Mouse (Mus musculus) cerebellum, adult 9-10 months (tissue): ENCODE measurements around the gene Olfr1411.
A peak's percentile ranks its signal among the peaks of the same experiment; 100 is the strongest.

ENCODE experiments used
- DNase-seq: peaks from one replicate; pipeline ENCODE4 v3.0.0; 2022

The Olfr1411 gene

DNA sequence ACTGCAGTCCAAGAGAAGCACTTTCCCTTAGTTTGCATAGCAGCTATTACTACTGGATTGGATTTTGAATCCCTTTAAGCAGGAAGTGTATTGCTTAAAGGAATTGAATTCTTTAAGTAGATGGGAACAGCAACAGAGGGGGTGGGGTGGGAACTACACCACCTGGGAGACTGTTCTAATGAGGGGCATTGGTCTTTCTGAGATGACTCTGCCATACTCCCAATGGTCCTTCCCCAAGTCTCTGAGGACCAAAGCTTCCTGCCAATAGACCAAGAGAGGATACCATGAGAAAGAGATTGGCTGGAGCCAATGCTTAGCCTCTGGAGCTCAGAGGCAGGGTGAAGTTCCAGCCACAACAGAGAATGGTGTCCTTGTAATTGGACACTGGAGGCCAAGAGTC is at the start of gene Olfr1411:
TSS of gene Olfr1411 (plus strand) at position 301 of the 400 bp plus-strand sequence.
- no peak for DNase-seq

GRCm38 (mm10) chr1:92545929-92546328 is 48.3 kb upstream of the Olfr1411 start:
- no peak for DNase-seq

- no peak for DNase-seq
Observed at GRCm38 (mm10) chr1:92571022-92571421, 23.2 kb upstream of the Olfr1411 start, which contains the start of gene Olfr1413. TSS of gene Olfr1413 (plus strand) at chr1:92571322.

DNA sequence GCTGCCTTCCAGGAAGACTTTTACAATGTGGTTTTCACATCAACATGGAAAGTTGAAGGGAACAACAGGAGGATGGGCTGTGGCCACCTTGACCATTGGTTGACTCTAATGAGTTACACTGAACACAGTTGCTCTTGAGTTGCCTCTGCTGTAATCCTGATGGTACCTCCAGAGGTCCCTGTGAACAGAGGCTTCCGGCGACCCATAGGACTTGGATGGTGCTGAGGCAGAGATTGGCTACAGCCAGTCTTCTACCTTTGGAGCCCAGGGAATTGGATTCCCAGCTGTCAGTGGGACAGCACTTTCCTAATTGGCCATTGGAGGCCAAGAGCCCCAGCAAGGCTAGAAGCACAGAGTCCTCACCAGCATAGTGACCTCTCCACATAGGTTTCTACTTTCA is 8.7 kb upstream of the Olfr1411 start, which contains the start of gene Olfr1412:
TSS of gene Olfr1412 (plus strand) at position 301 of the 400 bp plus-strand sequence.
- no peak for DNase-seq

GRCm38 (mm10) chr1:92596019-92596418 is 1.8 kb downstream of the Olfr1411 start:
- DNase-seq, result no peak

- DNase-seq, result no peak
Observed at GRCm38 (mm10) chr1:92605482-92605881, 11.3 kb downstream of the Olfr1411 start, which contains the start of gene Olfr1410. TSS of gene Olfr1410 (plus strand) at chr1:92605782.

DNA sequence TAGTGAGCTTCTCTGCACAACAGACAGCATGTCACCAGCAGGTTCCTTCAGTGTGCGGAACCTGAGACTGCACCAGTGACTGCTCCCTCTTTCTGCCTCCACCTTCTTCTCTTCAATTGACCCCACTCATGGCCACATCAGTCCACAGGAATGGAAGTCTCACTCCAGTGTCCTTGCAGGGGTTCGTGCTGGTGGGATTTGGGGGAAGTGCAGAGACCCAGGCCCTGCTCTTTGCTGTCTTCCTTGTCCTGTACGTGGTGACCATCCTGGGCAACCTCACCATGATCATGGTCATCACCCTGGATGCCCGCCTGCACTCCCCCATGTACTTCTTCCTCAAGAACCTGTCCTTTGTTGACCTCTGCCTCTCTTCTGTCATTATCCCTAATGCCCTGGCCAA is 13.5 kb downstream of the Olfr1411 start:
- DNase-seq, result no peak

- peak; percentile 73 for DNase-seq
Observed at GRCm38 (mm10) chr1:92611008-92611407, 16.8 kb downstream of the Olfr1411 start.

- DNase-seq, result no peak
Observed at GRCm38 (mm10) chr1:92613175-92613574, 19.0 kb downstream of the Olfr1411 start.

- peak; percentile 30 for DNase-seq
Observed at GRCm38 (mm10) chr1:92614516-92614915, 20.3 kb downstream of the Olfr1411 start.

DNA sequence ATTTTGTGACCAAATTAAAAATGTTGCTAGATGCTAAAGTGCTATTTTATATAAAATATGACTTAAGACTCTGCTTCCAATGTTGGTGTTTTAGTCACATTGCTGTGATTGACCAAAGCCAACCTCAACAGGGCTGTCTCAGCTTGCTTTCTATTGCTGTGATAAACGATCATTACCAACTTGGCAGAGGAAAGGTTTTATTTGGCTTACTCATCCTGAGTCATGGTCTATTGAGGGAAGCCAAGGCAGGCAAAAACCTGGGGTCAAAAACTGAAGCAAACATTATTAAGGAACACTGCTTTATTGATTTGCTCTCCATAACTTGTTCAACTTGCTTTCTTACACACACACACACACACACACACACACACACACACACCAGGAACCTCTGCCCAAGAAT is 21.8 kb downstream of the Olfr1411 start:
- DNase-seq, result no peak

GRCm38 (mm10) chr1:92617488-92617887 is 23.3 kb downstream of the Olfr1411 start, which contains the start of gene Olfr12:
TSS of gene Olfr12 (plus strand) at chr1:92617788.
- DNase-seq, result no peak

DNA sequence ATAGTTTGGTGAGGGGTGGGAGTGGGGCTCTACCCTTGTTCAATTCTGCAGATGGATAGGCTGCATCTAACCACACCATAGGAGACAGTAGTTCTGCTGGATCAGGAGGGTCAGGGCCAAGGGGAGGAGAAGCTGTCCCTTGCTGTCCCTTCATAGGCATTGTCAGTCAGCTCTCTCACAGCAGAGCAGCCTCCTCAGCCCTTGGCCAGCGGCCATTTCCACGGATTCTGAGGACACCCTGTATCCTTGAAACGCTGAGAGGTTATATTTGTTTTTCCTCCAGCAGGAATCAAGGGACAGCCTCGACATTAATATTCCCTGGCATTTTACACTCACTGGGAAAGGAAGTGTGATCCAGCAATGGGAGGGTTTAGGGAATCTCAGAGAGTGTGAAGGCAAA is 24.1 kb downstream of the Olfr1411 start:
- no peak for DNase-seq

- no peak for DNase-seq
Observed at GRCm38 (mm10) chr1:92628227-92628626, 34.0 kb downstream of the Olfr1411 start.

- no peak for DNase-seq
Observed at GRCm38 (mm10) chr1:92632196-92632595, 38.0 kb downstream of the Olfr1411 start.

- no peak for DNase-seq
Observed at GRCm38 (mm10) chr1:92632948-92633347, 38.7 kb downstream of the Olfr1411 start.

DNA sequence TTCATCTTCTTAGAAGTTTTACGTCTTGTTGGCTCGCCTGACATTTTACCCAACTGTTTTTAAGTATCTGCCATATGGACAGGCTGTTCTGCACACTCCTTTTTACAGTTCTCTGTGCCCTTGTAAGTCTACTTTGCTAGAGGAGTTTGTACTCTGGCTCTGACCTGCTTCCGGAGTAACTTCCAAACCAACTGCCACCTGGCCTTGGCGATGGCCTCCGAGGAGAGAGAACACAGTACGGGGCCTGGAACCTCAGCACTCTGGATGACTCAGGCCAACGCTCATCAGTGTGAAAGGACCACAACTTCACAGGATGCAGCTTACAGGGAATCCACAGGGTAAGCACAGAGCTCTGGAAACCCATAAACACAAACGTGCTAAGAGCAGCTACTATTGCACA is 39.5 kb downstream of the Olfr1411 start:
- DNase-seq, result no peak

DNA sequence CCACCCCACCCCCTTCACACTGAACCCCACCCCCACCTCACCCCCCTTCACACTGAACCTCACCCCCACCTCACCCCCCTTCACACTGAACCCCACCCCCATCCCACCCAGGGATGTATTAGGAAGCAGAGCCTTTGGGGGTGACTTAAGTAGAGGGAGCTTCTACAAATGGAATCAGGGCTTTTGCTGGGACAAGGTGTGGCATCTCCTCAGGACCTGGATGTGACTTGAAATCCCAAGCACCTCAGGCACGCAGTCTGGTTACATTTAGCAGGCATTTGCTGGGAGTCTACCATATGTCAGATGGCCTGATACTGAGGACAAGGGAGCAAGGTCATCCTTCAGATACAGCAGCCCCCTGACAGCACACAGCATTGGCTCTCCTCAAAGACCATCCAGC is 40.4 kb downstream of the Olfr1411 start:
- no peak for DNase-seq

DNA sequence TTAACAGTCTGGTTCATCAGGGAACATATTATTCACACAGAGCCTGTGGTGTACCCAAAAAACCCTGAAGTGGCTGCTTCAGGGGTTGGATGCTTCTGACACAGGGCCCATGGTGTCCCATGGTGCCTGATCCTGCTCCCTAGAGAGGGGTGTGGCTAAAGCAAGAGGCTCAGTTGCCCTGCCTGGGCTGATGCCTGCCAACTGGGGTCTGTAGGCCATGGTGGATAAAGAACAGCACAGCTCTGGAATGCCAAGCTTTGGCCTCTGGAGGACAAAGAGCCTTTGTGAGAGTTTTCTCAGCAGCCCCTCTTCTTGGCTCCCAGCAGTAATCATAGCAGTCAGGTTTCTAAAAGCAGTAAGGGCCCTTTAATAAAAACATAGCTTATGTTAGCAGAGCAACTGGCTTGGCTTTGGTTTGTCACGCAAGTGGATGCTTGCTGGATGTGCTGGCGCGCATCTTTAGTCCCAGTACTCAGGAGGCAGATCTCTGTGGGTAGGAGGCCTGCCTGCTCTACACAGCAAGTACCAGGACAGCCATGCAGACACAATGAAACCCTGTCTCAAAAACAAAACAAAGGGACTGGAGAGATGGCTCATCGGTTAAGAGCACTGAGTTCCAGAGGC is 40.9 kb downstream of the Olfr1411 start:
- no peak for DNase-seq

GRCm38 (mm10) chr1:92636015-92636414 is 41.8 kb downstream of the Olfr1411 start:
- no peak for DNase-seq

- no peak for DNase-seq
Observed at GRCm38 (mm10) chr1:92636676-92637075, 42.5 kb downstream of the Olfr1411 start.

DNA sequence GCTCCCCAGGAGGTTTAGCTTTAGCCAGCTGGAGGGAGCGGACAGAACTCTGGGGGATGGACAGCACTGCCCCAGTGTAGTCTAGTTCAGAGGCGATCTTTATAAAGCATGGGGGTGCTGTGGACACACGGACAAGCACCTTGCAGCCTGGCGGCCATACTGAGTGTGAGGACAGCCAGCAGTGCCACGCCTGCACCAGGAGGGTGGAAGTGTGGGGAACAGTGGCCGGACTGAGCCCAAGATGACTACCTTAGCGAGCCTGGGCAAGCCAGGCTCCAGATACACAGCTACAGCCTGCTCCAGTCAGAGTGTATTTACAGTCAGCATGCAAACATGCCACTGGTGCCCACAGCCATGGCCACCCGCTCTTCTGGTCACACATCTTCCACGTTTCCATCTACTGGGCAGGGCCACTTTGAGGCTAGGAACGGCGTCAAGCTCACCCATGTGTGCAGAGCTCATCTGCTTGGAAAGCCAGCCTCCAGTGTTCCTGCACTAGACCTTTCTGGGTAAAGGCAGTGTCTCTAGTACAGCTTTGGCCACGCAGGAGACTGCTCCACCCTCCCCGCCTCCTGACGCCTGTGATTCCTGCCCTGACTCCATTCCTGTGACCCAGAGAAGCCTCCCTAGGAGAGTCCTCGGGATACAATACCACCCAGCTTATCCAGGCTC is 43.4 kb downstream of the Olfr1411 start:
- DNase-seq, result no peak

DNA sequence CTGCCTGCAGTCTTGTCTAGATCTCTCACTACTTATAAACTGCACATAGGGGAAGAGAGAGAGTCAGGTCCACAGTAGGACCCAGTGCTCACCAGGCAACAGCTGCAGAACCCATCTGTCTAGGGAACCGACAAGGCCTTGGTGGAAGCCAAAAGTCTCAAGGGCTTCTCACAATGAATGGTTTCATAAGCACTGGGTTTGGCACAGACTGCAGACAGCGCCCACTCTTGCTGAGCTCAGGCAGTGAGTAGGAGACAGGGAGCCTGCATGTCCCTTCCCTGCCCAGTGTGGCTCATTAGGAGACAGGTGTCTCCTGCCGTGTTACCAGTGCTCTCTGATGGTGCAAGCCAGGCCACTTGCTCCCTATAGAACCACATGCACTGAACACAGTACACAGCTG is 44.0 kb downstream of the Olfr1411 start:
- no peak for DNase-seq

DNA sequence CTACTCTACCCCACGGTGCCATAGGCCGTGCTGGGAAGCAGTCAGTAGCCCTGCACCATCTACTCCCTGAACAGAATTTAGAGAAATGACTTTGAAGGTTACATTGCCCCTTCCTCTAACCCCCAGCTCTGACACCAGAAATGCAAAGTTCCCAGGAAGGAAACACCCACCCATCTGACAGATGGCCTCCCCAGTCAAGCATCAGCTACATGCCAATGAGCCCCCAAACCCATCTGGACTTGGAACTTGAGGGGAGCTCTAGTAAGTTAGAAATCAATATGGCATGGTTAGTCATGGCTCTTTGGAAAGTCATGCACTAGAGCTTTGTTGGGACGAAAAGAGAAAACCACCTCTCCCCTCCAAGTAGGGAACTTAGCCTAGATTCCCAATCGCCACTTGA is 44.5 kb downstream of the Olfr1411 start:
- DNase-seq, result no peak
